Mouse (Mus musculus) hindbrain, embryonic 11.5 days (tissue): ENCODE data around the gene Iqch. TPM values are rescaled to one million over a fixed set of nuclear protein-coding genes. Genes with fewer than 3 reads are reported as not detected.

Source experiments
- ATAC-seq: fragments of 200-750 bp; cut with Nextera tagmentation; 2 replicates; pipeline ENCODE4 v1.8.0; 2017; ENCODE audit warnings: mild to moderate bottlenecking, moderate TSS enrichment, moderate library complexity; ENCODE audit not compliant: low FRiP score
- DNase-seq: peaks from one replicate; pipeline ENCODE4 v3.0.0-alpha.2; 2015; ENCODE audit warnings: low spot score
- H3K27ac ChIP-seq: fragments of 300-500 bp; sonication (generic); 2 replicates; pipeline ENCODE4 v1.5.1; 2014; ENCODE audit warnings: mild to moderate bottlenecking, low read depth, low read length
- H3K27me3 ChIP-seq: fragments of 300-500 bp; sonication (generic); 2 replicates; pipeline ENCODE4 v1.6.1; 2014; ENCODE audit warnings: mild to moderate bottlenecking, low read length, moderate library complexity, mixed read lengths; ENCODE audit not compliant: control insufficient read depth, insufficient read depth
- H3K36me3 ChIP-seq: fragments of 300-500 bp; sonication (generic); 2 replicates; pipeline ENCODE4 v1.6.1; 2014; ENCODE audit warnings: mild to moderate bottlenecking, low read length, moderate library complexity, mixed read lengths; ENCODE audit not compliant: control insufficient read depth, insufficient read depth
- H3K4me1 ChIP-seq: fragments of 300-500 bp; sonication (generic); replicated peaks from 2 replicates; pipeline ENCODE4 v1.6.1; 2014; ENCODE audit warnings: low read length, mixed read lengths; ENCODE audit not compliant: control insufficient read depth, insufficient read depth
- H3K4me2 ChIP-seq: fragments of 300-500 bp; sonication (generic); replicated peaks from 2 replicates; pipeline ENCODE4 v1.6.1; 2014; ENCODE audit warnings: mild to moderate bottlenecking, low read depth, low read length
- H3K4me3 ChIP-seq: fragments of 300-500 bp; sonication (generic); 2 replicates; pipeline ENCODE4 v1.5.1; 2014; ENCODE audit warnings: low read depth, low read length
- H3K9ac ChIP-seq: fragments of 300-500 bp; sonication (generic); 2 replicates; pipeline ENCODE4 v1.6.1; 2014; ENCODE audit warnings: low read depth, low read length
- H3K9me3 ChIP-seq: fragments of 300-500 bp; sonication (generic); 2 replicates; pipeline ENCODE4 v1.6.1; 2016; ENCODE audit warnings: low read length; ENCODE audit not compliant: control insufficient read depth
- WGBS: fragments of 180-500 bp; shearing (Covaris S2); extraction: QIAGEN DNeasy Blood & Tissue Kit; methylation state at CpG from one replicate; pipeline ENCODE4 v1.1.7; 2014; 5-methylcytosine and 5-hydroxymethylcytosine counted together
- polyA plus RNA-seq: library from polyadenylated mRNA; unstranded; fragments of >200 nt; fragmentation: Nextera tagmentation; extraction: Ambion mirVana; gene quantifications from 2 replicates; pipeline ENCODE4 v1.2.1, GENCODE M21; 2014

Gene Iqch
- polyA plus RNA-seq, 1 experiment from 2014 or later: 0.32 TPM

GRCm38 (mm10) chr9:63400176-63400575 is 202.1 kb downstream of the Iqch start:
- ATAC-seq (no peak), DNase-seq (no peak)
- 88% methylated on average over 1 of the region's 1 CpGs for WGBS
- no peak overlapping the region for H3K4me3 ChIP-seq
- H3K9me3 ChIP-seq: no peaks in the 10 kb centered on the region
- H3K4me1 ChIP-seq: no peaks in the 10 kb centered on the region
- no peak overlapping the region for H3K4me2 ChIP-seq
- H3K9ac ChIP-seq: no peak overlapping the region
- H3K27me3 ChIP-seq: no peaks in the 10 kb centered on the region
- no peak overlapping the region for H3K27ac ChIP-seq
- no peaks in the 10 kb centered on the region for H3K36me3 ChIP-seq

GRCm38 (mm10) chr9:63399463-63399815 is 202.9 kb downstream of the Iqch start:
- WGBS: 3% methylated on average over 8 of the region's 8 CpGs
- H3K27ac ChIP-seq: peak overlapping the region; percentile 77

GRCm38 (mm10) chr9:63398611-63399462 is 203.5 kb downstream of the Iqch start, which contains the start of gene 2300009A05Rik:
Gene 2300009A05Rik, minus strand, starts transcription at chr9:63399246.
- peak; percentile 91 for DNase-seq
- Histone ChIP-seq H3K4me2 (peak within 1 kb of the TSS; percentile 93), H3K27ac (peak within 1 kb of the TSS; percentile 77), H3K9ac (peak within 1 kb of the TSS; percentile 92), H3K9me3 (no peaks in the 10 kb centered on the region), H3K27me3 (no peaks in the 10 kb centered on the region), H3K4me3 (peak within 1 kb of the TSS; percentile 82), H3K4me1 (no peaks in the 10 kb centered on the region), H3K36me3 (no peaks in the 10 kb centered on the region)
- under 1% methylated on average over 70 of the region's 74 CpGs for WGBS
- peak; percentile 97 for ATAC-seq

More at GRCm38 (mm10) chr9:63399463-63399815, 202.9 kb downstream of the Iqch start:
- peak overlapping the region; percentile 82 for H3K4me3 ChIP-seq
- no peaks in the 10 kb centered on the region for H3K27me3 ChIP-seq
- H3K36me3 ChIP-seq: no peaks in the 10 kb centered on the region
- H3K4me2 ChIP-seq: peak overlapping the region; percentile 93
- ATAC-seq (peak; percentile 80), DNase-seq (no peak)
- H3K9ac ChIP-seq: peak overlapping the region; percentile 92
- H3K9me3 ChIP-seq: no peaks in the 10 kb centered on the region
- H3K4me1 ChIP-seq: no peaks in the 10 kb centered on the region

- Histone ChIP-seq H3K9ac (no peak overlapping the region), H3K36me3 (no peaks in the 10 kb centered on the region), H3K4me2 (no peak overlapping the region), H3K4me1 (no peaks in the 10 kb centered on the region), H3K27ac (no peak overlapping the region), H3K4me3 (no peak overlapping the region), H3K27me3 (no peaks in the 10 kb centered on the region), H3K9me3 (no peaks in the 10 kb centered on the region)
- WGBS: 94% methylated on average over 7 of the region's 7 CpGs
- DNase-seq: no peak
- ATAC-seq: no peak
Observed at GRCm38 (mm10) chr9:63395612-63396011, 206.7 kb downstream of the Iqch start.

GRCm38 (mm10) chr9:63391307-63391706 is 211.0 kb downstream of the Iqch start:
- Histone ChIP-seq H3K9ac (no peak overlapping the region), H3K9me3 (no peaks in the 10 kb centered on the region), H3K4me1 (no peaks in the 10 kb centered on the region), H3K27ac (no peak overlapping the region), H3K4me3 (no peak overlapping the region), H3K36me3 (no peaks in the 10 kb centered on the region), H3K27me3 (no peaks in the 10 kb centered on the region), H3K4me2 (no peak overlapping the region)
- DNase-seq (no peak), ATAC-seq (no peak)
- 80% methylated on average over 2 of the region's 2 CpGs for WGBS

- ATAC-seq (no peak), DNase-seq (no peak)
- Histone ChIP-seq H3K9me3 (no peaks in the 10 kb centered on the region), H3K36me3 (no peaks in the 10 kb centered on the region), H3K27me3 (no peaks in the 10 kb centered on the region), H3K4me3 (no peak overlapping the region), H3K9ac (no peak overlapping the region), H3K4me1 (no peaks in the 10 kb centered on the region), H3K4me2 (no peak overlapping the region), H3K27ac (no peak overlapping the region)
- WGBS: 96% methylated on average over 4 of the region's 4 CpGs
Observed at GRCm38 (mm10) chr9:63382761-63383160, 219.5 kb downstream of the Iqch start.

GRCm38 (mm10) chr9:63380326-63380725 is 222.0 kb downstream of the Iqch start:
- Histone ChIP-seq H3K27ac (no peak overlapping the region), H3K9ac (no peak overlapping the region), H3K4me1 (no peaks in the 10 kb centered on the region), H3K4me2 (no peak overlapping the region), H3K27me3 (no peaks in the 10 kb centered on the region), H3K36me3 (no peaks in the 10 kb centered on the region), H3K4me3 (no peak overlapping the region), H3K9me3 (no peaks in the 10 kb centered on the region)
- WGBS: 83% methylated on average over 3 of the region's 3 CpGs
- no peak for DNase-seq
- no peak for ATAC-seq

- H3K9me3 ChIP-seq: no peaks in the 10 kb centered on the region
- no peaks in the 10 kb centered on the region for H3K4me1 ChIP-seq
- WGBS: 23% methylated on average over 8 of the region's 8 CpGs
- peak overlapping the region; percentile 83 for H3K4me2 ChIP-seq
- no peaks in the 10 kb centered on the region for H3K27me3 ChIP-seq
- ATAC-seq: no peak
- DNase-seq: no peak
- H3K27ac ChIP-seq: peak overlapping the region; percentile 86; the same call in 1 of the 2 replicates
- H3K36me3 ChIP-seq: no peaks in the 10 kb centered on the region
- peak overlapping the region; percentile 79 for H3K4me3 ChIP-seq
- H3K9ac ChIP-seq: peak overlapping the region; percentile 94
Observed at GRCm38 (mm10) chr9:63378174-63378573, 224.1 kb downstream of the Iqch start.
